Mouse (Mus musculus): ENCODE measurements at regions not wholly inside any gene's neighbourhood (a gene's known extent, or its start where the extent isn't known, plus 50 kb on each side); places are given as distances from the start of the nearest gene placed in this dataset.

- no peak overlapping the region for H3K4me2 ChIP-seq (ENCODE audit: low read depth, low read length)
- H3K4me3 ChIP-seq (replicated peaks; ENCODE audit: low read length) = no peak overlapping the region
- H3K27me3 ChIP-seq (ENCODE audit: control insufficient read depth, insufficient read depth, low read length) = no peaks in the 10 kb centered on the region
- no peak for ATAC-seq (ENCODE audit: insufficient read depth, low FRiP score)
- no peak overlapping the region for H3K27ac ChIP-seq (ENCODE audit: low read length)
- no peak overlapping the region for H3K9ac ChIP-seq (ENCODE audit: low read length)
- no peaks in the 10 kb centered on the region for H3K4me1 ChIP-seq (ENCODE audit: control insufficient read depth, insufficient read depth, low read length)
- no peaks in the 10 kb centered on the region for H3K36me3 ChIP-seq (ENCODE audit: control insufficient read depth, insufficient read depth, low read length)
- H3K9me3 ChIP-seq (replicated peaks; ENCODE audit: control insufficient read depth, low read length) = peaks cover 3% of the 10 kb centered on the region; the same call in 1 of the 2 replicates
- 79% methylated on average over 6 of the region's 6 CpGs for WGBS
Observed at GRCm38 (mm10) chr5:35168369-35168768, 62.8 kb upstream of the Lrpap1 start.

GRCm38 (mm10) chr5:35165993-35166392 lies 60.4 kb upstream of the Lrpap1 start:
- Histone ChIP-seq H3K9me3 (replicated peaks; ENCODE audit: control insufficient read depth, low read length) (peaks cover 3% of the 10 kb centered on the region; the same call in 1 of the 2 replicates), H3K27me3 (ENCODE audit: control insufficient read depth, insufficient read depth, low read length) (no peaks in the 10 kb centered on the region), H3K4me2 (ENCODE audit: low read depth, low read length) (no peak overlapping the region), H3K9ac (ENCODE audit: low read length) (no peak overlapping the region), H3K4me1 (ENCODE audit: control insufficient read depth, insufficient read depth, low read length) (peaks cover 4% of the 10 kb centered on the region; the same call in 1 of the 2 replicates), H3K4me3 (replicated peaks; ENCODE audit: low read length) (no peak overlapping the region), H3K27ac (ENCODE audit: low read length) (no peak overlapping the region), H3K36me3 (ENCODE audit: control insufficient read depth, insufficient read depth, low read length) (no peaks in the 10 kb centered on the region)
- no peak for ATAC-seq (ENCODE audit: insufficient read depth, low FRiP score)
- 68% methylated on average over 8 of the region's 8 CpGs for WGBS

- Histone ChIP-seq H3K4me2 (ENCODE audit: low read depth, low read length) (no peak overlapping the region), H3K27ac (ENCODE audit: low read length) (no peak overlapping the region), H3K27me3 (ENCODE audit: control insufficient read depth, insufficient read depth, low read length) (no peaks in the 10 kb centered on the region), H3K4me3 (replicated peaks; ENCODE audit: low read length) (no peak overlapping the region), H3K36me3 (ENCODE audit: control insufficient read depth, insufficient read depth, low read length) (no peaks in the 10 kb centered on the region), H3K9ac (ENCODE audit: low read length) (no peak overlapping the region), H3K9me3 (replicated peaks; ENCODE audit: control insufficient read depth, low read length) (peaks cover 3% of the 10 kb centered on the region; the same call in 1 of the 2 replicates), H3K4me1 (ENCODE audit: control insufficient read depth, insufficient read depth, low read length) (peaks cover 4% of the 10 kb centered on the region; the same call in 1 of the 2 replicates)
- WGBS = 49% methylated on average over 2 of the region's 2 CpGs
- no peak for ATAC-seq (ENCODE audit: insufficient read depth, low FRiP score)
Observed at GRCm38 (mm10) chr5:35165459-35165858, 59.9 kb upstream of the Lrpap1 start.

GRCm38 (mm10) chr5:35162607-35163006 lies 57.0 kb upstream of the Lrpap1 start:
- Histone ChIP-seq H3K9me3 (replicated peaks; ENCODE audit: control insufficient read depth, low read length) (0 out of 2 replicates have a peak, but pooled peaks cover under 1% of the 10 kb centered on the region), H3K4me1 (ENCODE audit: control insufficient read depth, insufficient read depth, low read length) (peaks cover 18% of the 10 kb centered on the region), H3K9ac (ENCODE audit: low read length) (no peak overlapping the region), H3K36me3 (ENCODE audit: control insufficient read depth, insufficient read depth, low read length) (no peaks in the 10 kb centered on the region), H3K4me2 (ENCODE audit: low read depth, low read length) (no peak overlapping the region), H3K27ac (ENCODE audit: low read length) (no peak overlapping the region), H3K27me3 (ENCODE audit: control insufficient read depth, insufficient read depth, low read length) (no peaks in the 10 kb centered on the region), H3K4me3 (replicated peaks; ENCODE audit: low read length) (no peak overlapping the region)
- WGBS = 85% methylated on average over 4 of the region's 4 CpGs
- no peak for ATAC-seq (ENCODE audit: insufficient read depth, low FRiP score)

- Histone ChIP-seq H3K27me3 (ENCODE audit: control insufficient read depth, insufficient read depth, low read length) (no peaks in the 10 kb centered on the region), H3K4me3 (replicated peaks; ENCODE audit: low read length) (no peak overlapping the region), H3K9ac (ENCODE audit: low read length) (no peak overlapping the region), H3K36me3 (ENCODE audit: control insufficient read depth, insufficient read depth, low read length) (no peaks in the 10 kb centered on the region), H3K9me3 (replicated peaks; ENCODE audit: control insufficient read depth, low read length) (no peaks in the 10 kb centered on the region), H3K4me1 (ENCODE audit: control insufficient read depth, insufficient read depth, low read length) (peaks cover 18% of the 10 kb centered on the region), H3K4me2 (ENCODE audit: low read depth, low read length) (no peak overlapping the region), H3K27ac (ENCODE audit: low read length) (no peak overlapping the region)
- ATAC-seq (ENCODE audit: insufficient read depth, low FRiP score) = no peak
- 87% methylated on average over 3 of the region's 3 CpGs for WGBS
Observed at GRCm38 (mm10) chr5:35162120-35162519, 56.6 kb upstream of the Lrpap1 start.

- ATAC-seq (ENCODE audit: insufficient read depth, low FRiP score) = no peak
- no peak overlapping the region for H3K4me2 ChIP-seq (ENCODE audit: low read depth, low read length)
- no peak overlapping the region for H3K4me3 ChIP-seq (replicated peaks; ENCODE audit: low read length)
- H3K9me3 ChIP-seq (replicated peaks; ENCODE audit: control insufficient read depth, low read length) = no peaks in the 10 kb centered on the region
- 76% methylated on average over 5 of the region's 5 CpGs for WGBS
- H3K4me1 ChIP-seq (ENCODE audit: control insufficient read depth, insufficient read depth, low read length) = peaks cover 18% of the 10 kb centered on the region
- no peak overlapping the region for H3K9ac ChIP-seq (ENCODE audit: low read length)
- no peaks in the 10 kb centered on the region for H3K36me3 ChIP-seq (ENCODE audit: control insufficient read depth, insufficient read depth, low read length)
- no peak overlapping the region; the same call in 1 of the 2 replicates for H3K27ac ChIP-seq (ENCODE audit: low read length)
- no peaks in the 10 kb centered on the region for H3K27me3 ChIP-seq (ENCODE audit: control insufficient read depth, insufficient read depth, low read length)
Observed at GRCm38 (mm10) chr5:35160929-35161815, 55.6 kb upstream of the Lrpap1 start.

GRCm38 (mm10) chr5:35159854-35160253 lies 54.3 kb upstream of the Lrpap1 start:
- Histone ChIP-seq H3K4me2 (ENCODE audit: low read depth, low read length) (no peak overlapping the region), H3K36me3 (ENCODE audit: control insufficient read depth, insufficient read depth, low read length) (no peaks in the 10 kb centered on the region), H3K27ac (ENCODE audit: low read length) (no peak overlapping the region), H3K4me3 (replicated peaks; ENCODE audit: low read length) (no peak overlapping the region), H3K9ac (ENCODE audit: low read length) (no peak overlapping the region), H3K4me1 (ENCODE audit: control insufficient read depth, insufficient read depth, low read length) (peaks cover 18% of the 10 kb centered on the region), H3K9me3 (replicated peaks; ENCODE audit: control insufficient read depth, low read length) (no peaks in the 10 kb centered on the region), H3K27me3 (ENCODE audit: control insufficient read depth, insufficient read depth, low read length) (no peaks in the 10 kb centered on the region)
- no peak for ATAC-seq (ENCODE audit: insufficient read depth, low FRiP score)
- 77% methylated on average over 4 of the region's 4 CpGs for WGBS

GRCm38 (mm10) chr5:35159178-35159661 lies 53.7 kb upstream of the Lrpap1 start:
- Histone ChIP-seq H3K4me3 (replicated peaks; ENCODE audit: low read length) (no peak overlapping the region), H3K27me3 (ENCODE audit: control insufficient read depth, insufficient read depth, low read length) (no peaks in the 10 kb centered on the region), H3K4me2 (ENCODE audit: low read depth, low read length) (no peak overlapping the region), H3K36me3 (ENCODE audit: control insufficient read depth, insufficient read depth, low read length) (no peaks in the 10 kb centered on the region), H3K27ac (ENCODE audit: low read length) (no peak overlapping the region), H3K9ac (ENCODE audit: low read length) (no peak overlapping the region), H3K9me3 (replicated peaks; ENCODE audit: control insufficient read depth, low read length) (no peaks in the 10 kb centered on the region), H3K4me1 (ENCODE audit: control insufficient read depth, insufficient read depth, low read length) (peaks cover 18% of the 10 kb centered on the region)
- no peak for ATAC-seq (ENCODE audit: insufficient read depth, low FRiP score)
- WGBS = 45% methylated on average over 9 of the region's 9 CpGs

GRCm38 (mm10) chr5:35158346-35159047 lies 52.9 kb upstream of the Lrpap1 start:
- Histone ChIP-seq H3K4me1 (ENCODE audit: control insufficient read depth, insufficient read depth, low read length) (peaks cover 18% of the 10 kb centered on the region), H3K9me3 (replicated peaks; ENCODE audit: control insufficient read depth, low read length) (no peaks in the 10 kb centered on the region), H3K9ac (ENCODE audit: low read length) (no peak overlapping the region), H3K36me3 (ENCODE audit: control insufficient read depth, insufficient read depth, low read length) (no peaks in the 10 kb centered on the region), H3K27ac (ENCODE audit: low read length) (no peak overlapping the region), H3K4me3 (replicated peaks; ENCODE audit: low read length) (no peak overlapping the region), H3K4me2 (ENCODE audit: low read depth, low read length) (no peak overlapping the region), H3K27me3 (ENCODE audit: control insufficient read depth, insufficient read depth, low read length) (no peaks in the 10 kb centered on the region)
- no peak for ATAC-seq (ENCODE audit: insufficient read depth, low FRiP score)
- 31% methylated on average over 8 of the region's 8 CpGs for WGBS

Measured in stomach, embryonic 16.5 days (tissue).